Mouse (Mus musculus): Measurements from ENCODE around the gene Paip2b.
"Not testable (repeated sequence)": the region's sequence is repeated elsewhere in the genome, so short reads cannot be mapped to it uniquely, and the experiment has no call there.

Gene Paip2b

GRCm38 (mm10) chr6:83796686-83797085, 34.9 kb downstream of the Paip2b start:
- no peak for DNase-seq

DNA sequence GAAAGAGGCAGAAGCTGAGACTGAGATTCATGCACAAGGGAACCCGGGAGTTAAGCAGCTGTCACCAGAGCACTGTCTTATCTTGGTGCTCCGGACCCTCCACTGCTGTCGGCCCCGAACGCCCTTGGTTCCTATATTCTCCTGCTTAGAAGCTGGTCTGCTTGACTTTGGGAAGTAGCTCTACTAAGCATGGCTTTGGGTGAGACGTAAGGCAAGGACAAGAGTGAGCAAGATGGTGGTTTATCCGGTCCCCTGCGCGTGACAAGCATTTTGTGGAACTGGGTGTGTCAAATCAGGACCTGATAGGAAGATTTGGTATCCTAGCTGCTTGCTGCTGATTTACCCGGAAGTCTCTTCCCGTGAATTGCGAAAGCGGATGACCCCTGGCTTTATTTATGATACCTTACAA, 36.0 kb downstream of the Paip2b start:
- DNase-seq = peak; percentile 42

- peak; percentile 93 for DNase-seq
Observed at GRCm38 (mm10) chr6:83794760-83795296, 36.7 kb downstream of the Paip2b start, which contains the start of gene Nagk. Gene Nagk, plus strand, starts transcription at chr6:83794982.

GRCm38 (mm10) chr6:83791251-83791890, 40.2 kb downstream of the Paip2b start:
- no peak for DNase-seq

GRCm38 (mm10) chr6:83790533-83790932, 41.0 kb downstream of the Paip2b start:
- not testable (repeated sequence) for DNase-seq

DNA sequence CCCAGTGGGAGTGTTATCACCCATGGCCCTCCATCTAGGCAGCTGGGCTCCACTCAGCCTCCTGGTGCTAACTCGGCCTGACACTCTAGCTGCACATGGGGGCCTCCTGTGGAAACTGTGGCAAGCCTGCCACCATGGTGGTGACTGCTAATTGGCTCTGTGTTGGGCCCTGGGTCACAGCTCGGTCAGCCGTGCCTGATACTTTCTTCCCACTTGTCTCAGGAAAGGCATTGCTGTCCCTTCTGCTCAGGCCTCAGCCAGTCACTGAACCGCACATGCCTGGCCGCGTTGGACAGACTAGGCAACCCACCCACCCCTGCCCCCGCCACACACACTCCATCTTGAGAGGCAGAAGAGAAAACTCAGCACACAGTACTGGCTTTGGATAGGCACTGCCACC, 43.0 kb downstream of the Paip2b start:
- no peak for DNase-seq

DNA sequence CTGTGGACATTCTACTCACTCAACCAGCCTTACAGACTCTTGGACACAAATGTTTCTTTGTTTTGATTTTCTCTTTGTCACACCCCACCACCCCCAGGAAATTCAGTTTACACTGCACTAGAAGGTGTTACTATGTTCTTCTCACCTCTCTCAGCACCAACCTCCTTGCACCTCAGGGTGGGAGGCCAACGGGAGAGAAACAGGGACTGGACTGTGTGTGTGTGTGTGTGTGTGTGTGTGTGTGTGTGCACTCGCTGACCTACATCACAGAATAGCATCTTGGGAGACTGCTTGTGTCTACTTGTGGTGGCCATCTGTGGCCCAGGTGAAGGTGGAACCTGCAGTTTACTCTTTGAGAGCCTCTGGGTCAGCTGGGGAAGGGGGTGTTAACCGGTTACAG, 45.1 kb downstream of the Paip2b start:
- DNase-seq = no peak

GRCm38 (mm10) chr6:83779026-83779425, 52.5 kb downstream of the Paip2b start:
- no peak for DNase-seq

DNA sequence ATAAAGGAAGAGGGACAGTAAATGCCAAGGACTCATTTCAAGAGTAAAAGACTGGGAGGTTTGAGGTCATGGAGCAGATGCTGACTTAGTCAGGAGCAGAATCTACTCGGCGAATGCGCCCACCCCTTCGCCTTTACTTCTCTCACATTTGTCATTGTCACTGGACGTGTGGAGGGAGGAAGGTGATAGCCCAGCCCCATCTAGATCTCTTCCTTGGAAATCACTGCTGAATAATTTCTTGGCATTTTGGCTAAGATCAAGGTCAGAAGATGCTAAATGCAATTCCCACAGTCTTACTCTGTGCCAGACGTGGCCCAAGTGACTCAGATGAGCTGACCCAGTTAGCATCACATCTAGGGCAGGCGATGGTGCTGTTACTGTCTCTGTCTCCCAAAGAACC, 53.2 kb downstream of the Paip2b start:
- no peak for DNase-seq

DNA sequence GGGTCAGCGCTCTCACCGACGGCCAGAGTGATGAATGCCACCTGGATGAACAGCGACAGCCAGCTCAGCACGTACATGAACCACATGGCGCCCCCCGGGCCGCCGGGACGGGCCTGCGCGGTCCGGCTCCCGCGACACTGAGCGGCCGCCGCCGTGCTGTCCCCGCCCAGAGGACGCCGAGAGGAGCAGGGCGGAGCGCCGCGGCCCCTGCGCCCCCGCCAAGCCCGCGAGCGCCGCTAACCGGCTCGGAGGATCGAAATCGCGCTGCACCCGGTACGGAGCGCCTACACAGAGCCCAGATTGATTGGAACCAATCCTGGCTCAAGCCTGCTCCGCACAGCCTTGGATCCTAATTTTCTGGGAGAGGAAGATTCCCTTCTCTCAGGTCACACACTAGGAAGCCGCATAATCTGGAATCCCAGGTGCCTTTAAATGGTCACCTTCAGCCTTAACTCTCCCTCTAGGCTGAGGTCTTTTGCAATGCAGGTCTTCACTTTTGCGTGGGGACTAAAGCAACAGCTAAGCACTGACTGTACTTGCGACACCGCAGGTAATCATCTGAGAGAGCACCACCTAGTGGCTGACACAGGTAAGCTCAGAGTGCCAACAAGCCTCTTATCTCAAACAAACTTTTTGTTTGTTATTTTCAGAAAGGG, 55.8 kb downstream of the Paip2b start, which contains the start of gene Tex261:
Gene Tex261, minus strand, starts transcription at position 176 of the 656 bp plus-strand sequence.
- DNase-seq = peak; percentile 92

DNA sequence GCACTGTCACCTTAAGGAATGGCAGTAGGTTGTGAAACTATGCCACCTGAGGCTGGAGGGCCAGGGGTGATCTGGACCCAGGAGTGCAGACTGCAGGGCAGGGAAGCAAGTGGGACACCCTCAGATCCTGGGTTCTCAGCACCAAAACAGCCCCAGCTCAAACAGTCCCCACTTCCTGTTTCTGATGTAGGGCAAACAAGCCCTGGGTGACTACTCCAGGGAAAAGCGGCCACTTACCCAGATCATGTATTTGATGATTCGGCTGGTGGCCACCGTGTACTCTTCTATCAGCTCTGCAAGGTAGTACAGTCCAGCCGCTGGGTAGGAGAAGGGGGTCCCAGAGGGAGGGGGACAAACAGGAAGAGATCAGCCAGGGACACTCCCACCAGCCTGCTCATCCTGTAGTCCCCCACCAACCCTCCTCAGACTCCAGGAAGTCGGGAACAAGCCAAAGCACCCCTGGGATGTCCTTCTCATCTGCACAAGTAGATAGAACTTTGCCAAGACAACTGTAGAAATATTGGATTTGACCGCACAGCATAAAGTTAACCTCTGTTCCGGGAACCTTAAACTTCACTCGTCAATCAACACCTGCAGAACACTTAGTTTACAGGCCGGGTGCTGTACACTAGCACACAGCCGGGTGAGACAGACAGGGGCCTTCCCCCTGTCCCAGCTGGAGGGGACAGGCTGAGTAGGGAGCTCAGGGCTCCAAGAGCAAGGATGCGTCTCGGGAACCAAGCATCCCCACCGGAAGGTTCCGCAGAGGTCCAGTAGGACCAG, 56.6 kb downstream of the Paip2b start:
- no peak for DNase-seq

GRCm38 (mm10) chr6:83774126-83774525, 57.4 kb downstream of the Paip2b start:
- no peak for DNase-seq

GRCm38 (mm10) chr6:83768485-83768884, 63.1 kb downstream of the Paip2b start:
- no peak for DNase-seq

DNA sequence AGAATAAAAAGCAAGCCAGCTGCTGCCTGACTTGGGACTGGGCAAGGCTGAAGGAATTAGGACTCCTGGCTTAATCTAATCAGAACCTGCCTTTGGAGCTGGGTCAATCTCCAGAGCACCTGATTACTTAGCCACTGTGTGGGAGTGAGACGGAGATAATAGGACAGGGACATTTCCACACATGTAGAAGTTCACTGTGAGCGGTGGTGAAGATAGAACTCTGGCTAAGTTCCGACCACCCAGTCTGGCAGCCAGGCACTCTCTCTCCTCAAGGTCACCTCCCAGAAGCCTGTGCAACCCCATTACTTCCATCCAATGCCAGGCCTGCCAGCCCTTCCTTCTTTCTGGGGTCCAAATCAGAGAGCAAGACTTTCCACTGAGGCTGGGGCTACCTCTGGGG, 64.6 kb downstream of the Paip2b start:
- DNase-seq = no peak

GRCm38 (mm10) chr6:83762880-83763431, 68.6 kb downstream of the Paip2b start:
- no peak for DNase-seq

DNA sequence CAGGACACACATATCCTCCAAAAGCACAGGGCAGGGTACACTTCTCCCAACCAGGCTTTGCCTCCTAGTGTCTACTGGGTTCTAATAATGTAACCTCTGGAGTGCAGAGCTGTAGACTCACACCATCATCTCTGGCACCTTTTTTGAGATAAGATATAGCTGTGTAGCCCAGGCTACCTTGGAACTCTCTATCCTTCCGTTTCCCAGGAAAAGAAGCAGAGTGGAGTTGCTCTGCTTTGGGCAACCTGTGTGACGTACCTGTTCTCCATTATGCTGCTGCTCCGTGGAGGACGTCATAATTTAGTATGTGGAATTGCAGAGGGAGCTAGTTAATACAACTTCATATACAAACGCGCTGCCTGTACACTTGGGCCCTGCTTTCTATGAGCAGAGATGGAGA, 69.2 kb downstream of the Paip2b start, which contains the start of gene Ankrd53:
Gene Ankrd53, plus strand, starts transcription at position 301 of the 400 bp plus-strand sequence.
- DNase-seq = no peak

DNA sequence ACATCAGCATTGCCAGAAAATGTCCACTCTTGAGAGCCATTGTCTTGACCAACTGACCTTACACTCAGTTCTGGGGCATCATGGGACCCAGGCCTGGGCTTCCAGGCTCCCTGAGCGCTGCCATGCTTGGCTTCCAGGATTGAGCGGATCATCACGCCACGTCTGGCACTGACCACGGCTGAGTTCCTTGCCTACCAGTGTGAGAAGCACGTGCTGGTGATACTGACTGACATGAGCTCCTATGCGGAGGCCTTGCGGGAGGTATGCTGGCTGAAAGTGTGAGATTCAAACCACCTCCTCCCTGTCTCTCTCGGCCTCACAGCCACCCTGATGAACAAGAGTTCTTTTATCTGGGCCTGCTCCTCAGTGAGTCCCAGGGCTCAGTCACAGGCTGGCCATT, 75.5 kb downstream of the Paip2b start:
- DNase-seq = no peak

Measured in right cerebral cortex, postnatal 25 days (tissue).